Comparison of ENCODE assay signal across 23 mouse cellular contexts in the genomic region with DNA sequence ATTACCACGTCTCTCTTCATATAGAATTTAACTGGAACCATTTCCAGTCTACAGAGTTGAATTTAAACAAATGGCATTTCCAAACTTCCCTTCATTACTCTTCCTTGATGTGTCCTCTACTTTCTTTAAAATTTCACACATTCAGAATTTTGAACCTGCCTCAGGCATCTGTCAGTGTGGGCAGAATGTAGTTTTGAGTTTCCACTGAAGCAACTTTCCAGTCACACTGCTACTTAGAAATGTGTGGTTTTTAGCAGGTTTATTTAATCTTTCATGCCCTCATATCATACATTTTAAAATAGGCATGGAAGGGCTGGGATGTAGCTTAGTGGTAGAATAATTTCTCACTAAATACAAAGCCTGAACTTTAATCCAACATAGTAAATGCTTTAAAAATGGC.
DNase-seq lines count a peak whose midpoint lies in the region; ATAC-seq lines count a peak whose summit lies in the region.
"Had no signal": no experiment of that assay in that cellular context is flagged by ENCODE, and none has a peak within 500 bp of the region (broad histone marks: within the 10 kb centered on the region; RNA-seq: fewer than 3 reads in every experiment).

No protein-coding gene starts in this region.

- H3K4me2 ChIP-seq in intestine, embryonic 15.5 days (replicated peaks) = no peak overlapping the region
- H3K4me2 ChIP-seq: embryonic facial prominence, embryonic 13.5 days; forebrain, embryonic 12.5 days; heart, embryonic 12.5 days; hindbrain, embryonic 14.5 days had no signal

- DNase-seq in frontal cortex, postnatal 14 days (ENCODE audit: low spot score in 2 of 2) = no peak
- DNase-seq in right cerebral cortex, adult 2 months (ENCODE audit: low spot score in 2 of 2) = peak; percentile 23 to 30
- no peak for DNase-seq in right cerebral cortex, postnatal 14 days
- peak; percentile 10 to 91 for DNase-seq in left cerebral cortex, postnatal 25 days (ENCODE audit: low spot score in 2 of 2)
- peak; percentile 77 for DNase-seq in telencephalon, adult 2 months (ENCODE audit: low read depth, low spot score)
- DNase-seq in kidney, adult 9 months = no peak
- DNase-seq: adrenal gland, adult 8-10 months; B cell, adult 2 months; cerebellum, adult 11-12 months; cerebellum, adult 9-11 months; cerebellum, postnatal 36 days; forebrain, postnatal 0 days; gastrocnemius, adult 2 months; gastrocnemius, postnatal 25 days had no signal

- 83% methylated on average over 1 of the region's 1 CpGs for WGBS in intestine, embryonic 15.5 days

- intact Hi-C loops in left cerebral cortex, postnatal 25 days (cut with DNase I) = loop anchor here (1.0 to 5.0 kb wide), 5 partner anchors 82 to 1001 kb away; no protein-coding TSS in a partner anchor

- H3K4me3 ChIP-seq in intestine, embryonic 15.5 days (replicated peaks) = no peak overlapping the region
- H3K4me3 ChIP-seq: embryonic facial prominence, embryonic 13.5 days; forebrain, embryonic 12.5 days; gastrocnemius, adult 2 months; heart, embryonic 12.5 days; hindbrain, embryonic 10.5 days had no signal

- no peak overlapping the region for H3K27ac ChIP-seq in intestine, embryonic 15.5 days
- H3K27ac ChIP-seq: embryonic facial prominence, embryonic 13.5 days; forebrain, embryonic 12.5 days; gastrocnemius, adult 2 months; hindbrain, embryonic 10.5 days; hindbrain, embryonic 14.5 days had no signal

- no peaks in the 10 kb centered on the region for H3K27me3 ChIP-seq in intestine, embryonic 15.5 days (replicated peaks)
- H3K27me3 ChIP-seq: embryonic facial prominence, embryonic 13.5 days; forebrain, embryonic 12.5 days; heart, embryonic 12.5 days had no signal

- peak; percentile 99 for ATAC-seq in frontal cortex, adult (ENCODE audit: low TSS enrichment)
- ATAC-seq in intestine, embryonic 15.5 days = no peak
- ATAC-seq: CD4-positive, CD25-positive, alpha-beta regulatory T cell, adult 4 months; forebrain, postnatal 0 days had no signal

- H3K9me3 ChIP-seq in intestine, embryonic 15.5 days = no peaks in the 10 kb centered on the region
- H3K9me3 ChIP-seq: embryonic facial prominence, embryonic 13.5 days; forebrain, embryonic 12.5 days; G1E; heart, embryonic 12.5 days; hindbrain, embryonic 10.5 days had no signal

- no peaks in the 10 kb centered on the region for H3K36me3 ChIP-seq in intestine, embryonic 15.5 days
- H3K36me3 ChIP-seq: embryonic facial prominence, embryonic 13.5 days; forebrain, embryonic 12.5 days; G1E; heart, embryonic 12.5 days; hindbrain, embryonic 10.5 days had no signal

- no peaks in the 10 kb centered on the region for H3K4me1 ChIP-seq in intestine, embryonic 15.5 days (replicated peaks)
- H3K4me1 ChIP-seq: embryonic facial prominence, embryonic 13.5 days; forebrain, embryonic 12.5 days; heart, embryonic 12.5 days; hindbrain, embryonic 10.5 days had no signal

- H3K9ac ChIP-seq in intestine, embryonic 15.5 days = no peak overlapping the region
- H3K9ac ChIP-seq: embryonic facial prominence, embryonic 13.5 days; forebrain, embryonic 12.5 days; forebrain, postnatal 0 days; heart, embryonic 12.5 days; hindbrain, embryonic 14.5 days had no signal

Comparison
In these comparisons a context has a peak if more than half of its experiments do, and no peak if none do; other contexts are left out.
1. DNase-seq: peak in right cerebral cortex, adult 2 months (2 of 2), left cerebral cortex, postnatal 25 days (2 of 2) and telencephalon, adult 2 months (single experiment); none in frontal cortex, postnatal 14 days (0 of 2), right cerebral cortex, postnatal 14 days (single experiment) and kidney, adult 9 months (single experiment).